Mouse (Mus musculus) small intestine, adult 2 months (tissue): ENCODE measurements around the gene Tfe3.

Experiments
- CTCF ChIP-seq: fragments of 200-500 bp; IDR thresholded peaks from 2 replicates; pipeline ENCODE4 v1.5.1; 2012; ENCODE audit warnings: low read depth, mild to moderate bottlenecking, control low read depth, inconsistent platforms, low read length, moderate library complexity, mixed read lengths; ENCODE audit not compliant: insufficient replicate concordance, insufficient read length; ENCODE audit errors: extremely low read depth
- POLR2A ChIP-seq: fragments of 200-500 bp; IDR thresholded peaks from 2 replicates; pipeline ENCODE4 v1.6.1; 2012; ENCODE audit warnings: low read depth, mild to moderate bottlenecking, control low read depth, inconsistent platforms, low read length, moderate library complexity

DNA sequence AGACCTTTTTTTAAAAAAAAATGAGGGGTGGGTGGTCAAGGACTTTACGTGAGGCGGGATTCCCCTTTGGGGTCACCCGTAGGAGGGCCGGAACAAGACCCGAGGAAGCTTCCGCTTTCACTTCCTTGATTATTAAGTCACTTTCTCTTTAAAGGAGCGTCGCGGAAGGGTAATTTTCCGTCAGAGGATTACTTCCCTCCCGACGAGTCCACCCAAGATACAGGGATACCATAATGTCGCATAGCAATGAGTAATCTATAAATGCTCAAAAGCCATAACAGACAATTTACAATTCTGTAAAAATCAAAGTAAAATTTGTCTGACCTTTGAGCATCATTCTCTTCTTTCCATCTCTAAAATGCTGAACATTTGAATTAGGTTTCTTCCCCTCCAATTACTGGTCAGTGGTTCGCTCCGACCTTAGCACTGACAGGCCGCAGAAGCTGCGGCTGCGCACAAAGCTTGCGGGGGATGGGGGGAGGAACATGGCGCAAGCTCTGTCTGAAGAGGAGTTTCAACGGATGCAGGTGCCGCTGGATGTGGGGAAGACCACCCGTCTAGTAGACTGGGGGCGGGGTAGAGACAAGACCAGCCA, 27.3 kb downstream of the Tfe3 start, which contains the start of gene Gripap1:
- no peak; the same call in 1 of the 2 replicates for TF ChIP-seq POLR2A
- TF ChIP-seq CTCF = no peak
